Mouse (Mus musculus): Measurements from ENCODE around the gene Ppan. TPM values are rescaled to one million over a fixed set of nuclear protein-coding genes. Genes with fewer than 3 reads are reported as not detected.

Ppan gene
- polyA plus RNA-seq (2016; fragmentation: Nextera tagmentation; extraction: Ambion mirVana), result 124 and 132 TPM in 2 replicates

GRCm38 (mm10) chr9:20887704-20888385, at the start of gene Ppan:
Gene Ppan (plus strand): TSS chr9:20888175.
- Histone ChIP-seq H3K4me1 (peaks cover 38% of the 10 kb centered on the region), H3K36me3 (peaks cover 37% of the 10 kb centered on the region), H3K27ac (peak within 1 kb of the TSS; percentile 89), H3K27me3 (replicated peaks) (no peaks in the 10 kb centered on the region), H3K9me3 (replicated peaks) (no peaks in the 10 kb centered on the region), H3K4me3 (peak within 1 kb of the TSS; percentile 91), H3K4me2 (peak within 1 kb of the TSS; percentile 87), H3K9ac (peak within 1 kb of the TSS; percentile 89)
- ATAC-seq, result peak; percentile 88
- under 1% methylated on average over 43 of the region's 43 CpGs for WGBS (ENCODE audit: insufficient replicate concordance)

- no peaks in the 10 kb centered on the region for H3K4me1 ChIP-seq
- no peak for ATAC-seq
- no peaks in the 10 kb centered on the region for H3K36me3 ChIP-seq
- no peak overlapping the region for H3K4me3 ChIP-seq
- no peak overlapping the region for H3K4me2 ChIP-seq
- 45% methylated on average over 6 of the region's 6 CpGs for WGBS (ENCODE audit: insufficient replicate concordance)
- no peak overlapping the region for H3K27ac ChIP-seq
- H3K9ac ChIP-seq, result no peak overlapping the region
- no peaks in the 10 kb centered on the region for H3K27me3 ChIP-seq (replicated peaks)
- no peaks in the 10 kb centered on the region for H3K9me3 ChIP-seq (replicated peaks)
Measured at GRCm38 (mm10) chr9:20838931-20839330, 49.0 kb upstream of the Ppan start.

GRCm38 (mm10) chr9:20842211-20842610, 45.8 kb upstream of the Ppan start:
- no peaks in the 10 kb centered on the region for H3K9me3 ChIP-seq (replicated peaks)
- no peak overlapping the region for H3K27ac ChIP-seq
- H3K4me2 ChIP-seq, result no peak overlapping the region
- H3K9ac ChIP-seq, result no peak overlapping the region
- no peaks in the 10 kb centered on the region for H3K4me1 ChIP-seq
- peaks cover 7% of the 10 kb centered on the region; the same call in 1 of the 2 replicates for H3K27me3 ChIP-seq (replicated peaks)
- WGBS (ENCODE audit: insufficient replicate concordance), result 12% methylated on average over 4 of the region's 4 CpGs
- no peak for ATAC-seq
- no peaks in the 10 kb centered on the region for H3K36me3 ChIP-seq
- H3K4me3 ChIP-seq, result no peak overlapping the region

- no peak overlapping the region for H3K4me2 ChIP-seq
- H3K27ac ChIP-seq, result no peak overlapping the region
- no peak for ATAC-seq
- no peak overlapping the region for H3K9ac ChIP-seq
- no peaks in the 10 kb centered on the region for H3K4me1 ChIP-seq
- H3K4me3 ChIP-seq, result no peak overlapping the region
- no peaks in the 10 kb centered on the region for H3K36me3 ChIP-seq
- H3K27me3 ChIP-seq (replicated peaks), result peaks cover 10% of the 10 kb centered on the region; the same call in 1 of the 2 replicates
- H3K9me3 ChIP-seq (replicated peaks), result no peaks in the 10 kb centered on the region
- WGBS (ENCODE audit: insufficient replicate concordance), result 33% methylated on average over 2 of the region's 2 CpGs
Measured at GRCm38 (mm10) chr9:20842670-20843069, 45.3 kb upstream of the Ppan start.

- no peak overlapping the region for H3K9ac ChIP-seq
Measured at GRCm38 (mm10) chr9:20850179-20850578, 37.8 kb upstream of the Ppan start.

GRCm38 (mm10) chr9:20857131-20857530, 30.8 kb upstream of the Ppan start:
- Histone ChIP-seq H3K27ac (no peak overlapping the region), H3K4me3 (no peak overlapping the region), H3K9me3 (replicated peaks) (no peaks in the 10 kb centered on the region), H3K36me3 (no peaks in the 10 kb centered on the region), H3K9ac (no peak overlapping the region), H3K4me2 (no peak overlapping the region), H3K27me3 (replicated peaks) (0 out of 2 replicates have a peak, but pooled peaks cover 19% of the 10 kb centered on the region), H3K4me1 (peaks cover 3% of the 10 kb centered on the region)
- 8% methylated on average over 6 of the region's 6 CpGs for WGBS (ENCODE audit: insufficient replicate concordance)
- ATAC-seq, result no peak

More at GRCm38 (mm10) chr9:20850179-20850578, 37.8 kb upstream of the Ppan start:
- ATAC-seq, result no peak
- Histone ChIP-seq H3K4me1 (no peaks in the 10 kb centered on the region), H3K4me2 (no peak overlapping the region), H3K27me3 (replicated peaks) (peaks cover 26% of the 10 kb centered on the region), H3K4me3 (no peak overlapping the region), H3K9me3 (replicated peaks) (no peaks in the 10 kb centered on the region), H3K36me3 (no peaks in the 10 kb centered on the region), H3K27ac (no peak overlapping the region)
- 74% methylated on average over 2 of the region's 2 CpGs for WGBS (ENCODE audit: insufficient replicate concordance)

- Histone ChIP-seq H3K27ac (no peak overlapping the region), H3K27me3 (replicated peaks) (peaks cover 17% of the 10 kb centered on the region; the same call in 1 of the 2 replicates), H3K4me1 (peaks cover 7% of the 10 kb centered on the region), H3K9ac (no peak overlapping the region), H3K9me3 (replicated peaks) (no peaks in the 10 kb centered on the region), H3K36me3 (no peaks in the 10 kb centered on the region), H3K4me3 (no peak overlapping the region), H3K4me2 (no peak overlapping the region)
- 28% methylated on average over 6 of the region's 6 CpGs for WGBS (ENCODE audit: insufficient replicate concordance)
- ATAC-seq, result 0 out of 2 replicates have a peak, but pooled peaks have one; percentile 10
Measured at GRCm38 (mm10) chr9:20859926-20860325, 28.0 kb upstream of the Ppan start.

GRCm38 (mm10) chr9:20861821-20862220, 26.2 kb upstream of the Ppan start:
- peaks cover 7% of the 10 kb centered on the region for H3K4me1 ChIP-seq
- H3K27me3 ChIP-seq (replicated peaks), result peaks cover 36% of the 10 kb centered on the region
- H3K9me3 ChIP-seq (replicated peaks), result no peaks in the 10 kb centered on the region
- H3K36me3 ChIP-seq, result no peaks in the 10 kb centered on the region
- no peak overlapping the region for H3K9ac ChIP-seq
- 10% methylated on average over 4 of the region's 4 CpGs for WGBS (ENCODE audit: insufficient replicate concordance)
- H3K4me3 ChIP-seq, result no peak overlapping the region
- no peak overlapping the region for H3K27ac ChIP-seq
- ATAC-seq, result no peak
- H3K4me2 ChIP-seq, result no peak overlapping the region

- Histone ChIP-seq H3K4me3 (no peak overlapping the region), H3K36me3 (no peaks in the 10 kb centered on the region), H3K9ac (no peak overlapping the region), H3K27ac (no peak overlapping the region), H3K9me3 (replicated peaks) (no peaks in the 10 kb centered on the region), H3K4me2 (no peak overlapping the region), H3K4me1 (peaks cover 7% of the 10 kb centered on the region), H3K27me3 (replicated peaks) (peaks cover 40% of the 10 kb centered on the region)
- WGBS (ENCODE audit: insufficient replicate concordance), result 41% methylated on average over 4 of the region's 4 CpGs
- no peak for ATAC-seq
Measured at GRCm38 (mm10) chr9:20862225-20862624, 25.8 kb upstream of the Ppan start.

GRCm38 (mm10) chr9:20866879-20867278, 21.1 kb upstream of the Ppan start:
- Histone ChIP-seq H3K27ac (no peak overlapping the region), H3K4me1 (peaks cover 19% of the 10 kb centered on the region), H3K4me3 (no peak overlapping the region), H3K9ac (no peak overlapping the region), H3K36me3 (no peaks in the 10 kb centered on the region), H3K9me3 (replicated peaks) (no peaks in the 10 kb centered on the region), H3K27me3 (replicated peaks) (peaks cover 68% of the 10 kb centered on the region), H3K4me2 (no peak overlapping the region)
- 44% methylated on average over 3 of the region's 3 CpGs for WGBS (ENCODE audit: insufficient replicate concordance)
- no peak for ATAC-seq

GRCm38 (mm10) chr9:20868448-20869001, 19.4 kb upstream of the Ppan start, which contains the start of gene A230050P20Rik:
Gene A230050P20Rik (plus strand): TSS chr9:20868642.
- H3K9ac ChIP-seq, result peak within 1 kb of the TSS; percentile 66
- H3K36me3 ChIP-seq, result peaks cover 9% of the 10 kb centered on the region; the same call in 1 of the 2 replicates
- peaks cover 12% of the 10 kb centered on the region for H3K4me1 ChIP-seq
- H3K27ac ChIP-seq, result no peak within 1 kb of the TSS
- H3K4me2 ChIP-seq, result peak within 1 kb of the TSS; percentile 82
- peak; percentile 50 for ATAC-seq
- WGBS (ENCODE audit: insufficient replicate concordance), result 4% methylated on average over 53 of the region's 53 CpGs
- H3K9me3 ChIP-seq (replicated peaks), result no peaks in the 10 kb centered on the region
- H3K27me3 ChIP-seq (replicated peaks), result peaks cover 68% of the 10 kb centered on the region
- H3K4me3 ChIP-seq, result peak within 1 kb of the TSS; percentile 65

GRCm38 (mm10) chr9:20869246-20869645, 18.7 kb upstream of the Ppan start:
- H3K27me3 ChIP-seq (replicated peaks), result peaks cover 68% of the 10 kb centered on the region
- 5% methylated on average over 19 of the region's 19 CpGs for WGBS (ENCODE audit: insufficient replicate concordance)
- peak overlapping the region; percentile 82 for H3K4me2 ChIP-seq
- ATAC-seq, result no peak
- peak overlapping the region; percentile 65 for H3K4me3 ChIP-seq
- H3K9me3 ChIP-seq (replicated peaks), result no peaks in the 10 kb centered on the region
- H3K36me3 ChIP-seq, result peaks cover 14% of the 10 kb centered on the region; the same call in 1 of the 2 replicates
- H3K4me1 ChIP-seq, result peaks cover 12% of the 10 kb centered on the region
- no peak overlapping the region for H3K27ac ChIP-seq
- H3K9ac ChIP-seq, result peak overlapping the region; percentile 66
